Mouse (Mus musculus): Measurements from ENCODE around the gene Zfp26. TPM values are rescaled to one million over a fixed set of nuclear protein-coding genes. Genes with fewer than 3 reads are reported as not detected.
A peak's percentile ranks its signal among the peaks of the same experiment; 100 is the strongest.

Zfp26 gene
- polyA plus RNA-seq, 1 experiment from 2014 or later = 5.3 TPM

GRCm38 (mm10) chr9:20491858-20492526 lies 32.0 kb upstream of the Zfp26 start:
- peak overlapping the region; percentile 92 for H3K27ac ChIP-seq (ENCODE audit: low read depth, low read length)
- H3K9me3 ChIP-seq (ENCODE audit: control insufficient read depth) = no peaks in the 10 kb centered on the region
- no peak for TF ChIP-seq CTCF (IDR thresholded peaks at IDR 0.05; ENCODE audit: low read depth)
- WGBS = 6% methylated on average over 20 of the region's 20 CpGs
- peaks cover 7% of the 10 kb centered on the region for H3K36me3 ChIP-seq (ENCODE audit: control insufficient read depth, insufficient read depth)
- no peak for ATAC-seq
- 0 out of 2 replicates have a peak, but pooled peaks cover 3% of the 10 kb centered on the region for H3K4me1 ChIP-seq (replicated peaks; ENCODE audit: control insufficient read depth, insufficient read depth, low read length)
- H3K4me2 ChIP-seq (replicated peaks; ENCODE audit: low read depth) = peak overlapping the region; percentile 82
- peak overlapping the region; percentile 89 for H3K9ac ChIP-seq (ENCODE audit: low read depth, low read length)
- peak overlapping the region; percentile 67 for H3K4me3 ChIP-seq (ENCODE audit: low read depth, low read length)
- no peaks in the 10 kb centered on the region for H3K27me3 ChIP-seq (replicated peaks; ENCODE audit: control insufficient read depth, insufficient read depth, low read length)

- Histone ChIP-seq H3K27ac (ENCODE audit: low read depth, low read length) (peak overlapping the region; percentile 15; the same call in 1 of the 2 replicates), H3K36me3 (ENCODE audit: control insufficient read depth, insufficient read depth) (peaks cover 13% of the 10 kb centered on the region; the same call in 1 of the 2 replicates), H3K4me3 (ENCODE audit: low read depth, low read length) (no peak overlapping the region), H3K9me3 (ENCODE audit: control insufficient read depth) (no peaks in the 10 kb centered on the region), H3K4me1 (replicated peaks; ENCODE audit: control insufficient read depth, insufficient read depth, low read length) (0 out of 2 replicates have a peak, but pooled peaks cover 3% of the 10 kb centered on the region), H3K9ac (ENCODE audit: low read depth, low read length) (no peak overlapping the region), H3K27me3 (replicated peaks; ENCODE audit: control insufficient read depth, insufficient read depth, low read length) (no peaks in the 10 kb centered on the region), H3K4me2 (replicated peaks; ENCODE audit: low read depth) (no peak overlapping the region)
- 65% methylated on average over 5 of the region's 5 CpGs for WGBS
- no peak for ATAC-seq
- TF ChIP-seq CTCF (IDR thresholded peaks at IDR 0.05; ENCODE audit: low read depth) = no peak
These were observed 29.6 kb upstream of the Zfp26 start for GRCm38 (mm10) chr9:20489536-20489935.

GRCm38 (mm10) chr9:20479396-20479795 lies 19.4 kb upstream of the Zfp26 start:
- Histone ChIP-seq H3K9me3 (ENCODE audit: control insufficient read depth) (no peaks in the 10 kb centered on the region), H3K4me1 (replicated peaks; ENCODE audit: control insufficient read depth, insufficient read depth, low read length) (no peaks in the 10 kb centered on the region), H3K36me3 (ENCODE audit: control insufficient read depth, insufficient read depth) (peaks cover 59% of the 10 kb centered on the region), H3K9ac (ENCODE audit: low read depth, low read length) (no peak overlapping the region), H3K4me3 (ENCODE audit: low read depth, low read length) (no peak overlapping the region), H3K27me3 (replicated peaks; ENCODE audit: control insufficient read depth, insufficient read depth, low read length) (no peaks in the 10 kb centered on the region), H3K4me2 (replicated peaks; ENCODE audit: low read depth) (no peak overlapping the region), H3K27ac (ENCODE audit: low read depth, low read length) (no peak overlapping the region)
- no peak for ATAC-seq
- WGBS = 95% methylated on average over 5 of the region's 5 CpGs
- TF ChIP-seq CTCF (IDR thresholded peaks at IDR 0.05; ENCODE audit: low read depth) = no peak

GRCm38 (mm10) chr9:20476632-20477031 lies 16.7 kb upstream of the Zfp26 start:
- no peak overlapping the region for H3K9ac ChIP-seq (ENCODE audit: low read depth, low read length)
- H3K9me3 ChIP-seq (ENCODE audit: control insufficient read depth) = no peaks in the 10 kb centered on the region
- H3K27me3 ChIP-seq (replicated peaks; ENCODE audit: control insufficient read depth, insufficient read depth, low read length) = no peaks in the 10 kb centered on the region
- no peak for TF ChIP-seq CTCF (IDR thresholded peaks at IDR 0.05; ENCODE audit: low read depth)
- H3K4me1 ChIP-seq (replicated peaks; ENCODE audit: control insufficient read depth, insufficient read depth, low read length) = no peaks in the 10 kb centered on the region
- no peak overlapping the region; the same call in 1 of the 2 replicates for H3K27ac ChIP-seq (ENCODE audit: low read depth, low read length)
- 88% methylated on average over 1 of the region's 1 CpGs for WGBS
- peaks cover 60% of the 10 kb centered on the region for H3K36me3 ChIP-seq (ENCODE audit: control insufficient read depth, insufficient read depth)
- ATAC-seq = no peak
- H3K4me3 ChIP-seq (ENCODE audit: low read depth, low read length) = no peak overlapping the region
- H3K4me2 ChIP-seq (replicated peaks; ENCODE audit: low read depth) = no peak overlapping the region

GRCm38 (mm10) chr9:20466761-20467442 lies 6.9 kb upstream of the Zfp26 start:
- ATAC-seq = peak; percentile 64
- Histone ChIP-seq H3K4me2 (replicated peaks; ENCODE audit: low read depth) (no peak overlapping the region), H3K36me3 (ENCODE audit: control insufficient read depth, insufficient read depth) (peaks cover 29% of the 10 kb centered on the region), H3K4me3 (ENCODE audit: low read depth, low read length) (no peak overlapping the region), H3K4me1 (replicated peaks; ENCODE audit: control insufficient read depth, insufficient read depth, low read length) (no peaks in the 10 kb centered on the region), H3K27me3 (replicated peaks; ENCODE audit: control insufficient read depth, insufficient read depth, low read length) (no peaks in the 10 kb centered on the region), H3K27ac (ENCODE audit: low read depth, low read length) (no peak overlapping the region), H3K9me3 (ENCODE audit: control insufficient read depth) (peaks cover 13% of the 10 kb centered on the region), H3K9ac (ENCODE audit: low read depth, low read length) (no peak overlapping the region)
- 53% methylated on average over 7 of the region's 7 CpGs for WGBS
- peak; percentile 91 for TF ChIP-seq CTCF (IDR thresholded peaks at IDR 0.05; ENCODE audit: low read depth)

GRCm38 (mm10) chr9:20453647-20454046 lies 6.3 kb downstream of the Zfp26 start:
- Histone ChIP-seq H3K4me1 (replicated peaks; ENCODE audit: control insufficient read depth, insufficient read depth, low read length) (no peaks in the 10 kb centered on the region), H3K9me3 (ENCODE audit: control insufficient read depth) (no peaks in the 10 kb centered on the region), H3K9ac (ENCODE audit: low read depth, low read length) (no peak overlapping the region), H3K4me2 (replicated peaks; ENCODE audit: low read depth) (no peak overlapping the region), H3K27me3 (replicated peaks; ENCODE audit: control insufficient read depth, insufficient read depth, low read length) (no peaks in the 10 kb centered on the region), H3K4me3 (ENCODE audit: low read depth, low read length) (no peak overlapping the region), H3K36me3 (ENCODE audit: control insufficient read depth, insufficient read depth) (peaks cover 31% of the 10 kb centered on the region), H3K27ac (ENCODE audit: low read depth, low read length) (no peak overlapping the region)
- no peak for ATAC-seq
- no peak for TF ChIP-seq CTCF (IDR thresholded peaks at IDR 0.05; ENCODE audit: low read depth)
- WGBS = 65% methylated on average over 4 of the region's 4 CpGs

Measured in intestine, postnatal 0 days (tissue).